Mouse (Mus musculus) spleen, embryonic (tissue): ENCODE measurements around the gene Irf7.

Source experiments
- CTCF ChIA-PET: fragments of 350-600 bp; sonication (Branson Sonifier 250); formaldehyde crosslinking; loops from one replicate; lab custom pipeline; 2022; lab: Charles Lee

The Irf7 gene

GRCm38 (mm10) chr7:141265739-141266561, at the start of gene Irf7:
Irf7 (minus strand) TSS chr7:141266481.
- CTCF ChIA-PET: interaction anchor here (0.7 kb wide), 1 partner anchor 22 kb away, joined by 3 read pairs; no protein-coding TSS in a partner anchor

GRCm38 (mm10) chr7:141315974-141316373, 49.7 kb upstream of the Irf7 start:
- CTCF ChIA-PET: interaction anchor here (1.0 kb wide), 1 partner anchor 51 kb away, joined by 3 read pairs; no protein-coding TSS in a partner anchor

GRCm38 (mm10) chr7:141315076-141315475, 48.8 kb upstream of the Irf7 start:
- CTCF ChIA-PET: interaction anchor here (0.9 kb wide), 1 partner anchor 47 kb away, joined by 3 read pairs; no protein-coding TSS in a partner anchor

GRCm38 (mm10) chr7:141314416-141314815, 48.1 kb upstream of the Irf7 start:
- CTCF ChIA-PET: no interaction called here

- CTCF ChIA-PET: no interaction called here
Measured at GRCm38 (mm10) chr7:141304537-141304936, 38.3 kb upstream of the Irf7 start.

GRCm38 (mm10) chr7:141302702-141303268, 36.5 kb upstream of the Irf7 start:
- CTCF ChIA-PET: interaction anchor here (1.1 kb wide), 1 partner anchor 26 kb away, joined by 8 read pairs; no protein-coding TSS in a partner anchor

GRCm38 (mm10) chr7:141301386-141301785, 35.1 kb upstream of the Irf7 start:
- CTCF ChIA-PET: no interaction called here

- CTCF ChIA-PET: no interaction called here
Measured at GRCm38 (mm10) chr7:141299175-141299574, 32.9 kb upstream of the Irf7 start.

- CTCF ChIA-PET: no interaction called here
Measured at GRCm38 (mm10) chr7:141297926-141298650, 31.8 kb upstream of the Irf7 start.

- CTCF ChIA-PET: interaction anchor here (1.0 kb wide), 1 partner anchor 26 kb away, joined by 3 read pairs; no protein-coding TSS in a partner anchor
Measured at GRCm38 (mm10) chr7:141294479-141294878, 28.2 kb upstream of the Irf7 start.

GRCm38 (mm10) chr7:141293852-141294471, 27.7 kb upstream of the Irf7 start:
- CTCF ChIA-PET: interaction anchor here (1.0 kb wide), 1 partner anchor 25 kb away, joined by 3 read pairs; no protein-coding TSS in a partner anchor

GRCm38 (mm10) chr7:141292583-141293388, 26.5 kb upstream of the Irf7 start:
- CTCF ChIA-PET: no interaction called here

GRCm38 (mm10) chr7:141291921-141292582, 25.8 kb upstream of the Irf7 start, which contains the start of gene Drd4:
Drd4 (plus strand) TSS chr7:141292006.
- CTCF ChIA-PET: no interaction called here

GRCm38 (mm10) chr7:141288042-141288441, 21.8 kb upstream of the Irf7 start:
- CTCF ChIA-PET: interaction anchor here (0.5 kb wide), 1 partner anchor 22 kb away, joined by 3 read pairs; the partner anchor contains the start of gene Irf7

- CTCF ChIA-PET: no interaction called here
Measured at GRCm38 (mm10) chr7:141282756-141283155, 16.5 kb upstream of the Irf7 start.

- CTCF ChIA-PET: no interaction called here
Measured at GRCm38 (mm10) chr7:141281442-141281841, 15.2 kb upstream of the Irf7 start.

- CTCF ChIA-PET: interaction anchor here (0.6 kb wide), 1 partner anchor 354 kb away, joined by 3 read pairs; no protein-coding TSS in a partner anchor
Measured at GRCm38 (mm10) chr7:141278766-141279590, 12.7 kb upstream of the Irf7 start, which contains the start of gene Sct. Sct (minus strand) TSS chr7:141279133.
